Mouse (Mus musculus): ENCODE results near the gene Hoxb9. TPM values are rescaled to one million over a fixed set of nuclear protein-coding genes. Genes with fewer than 3 reads are reported as not detected.

Gene Hoxb9
- polyA plus RNA-seq, 1 experiment from 2014 or later: 72.9 TPM

GRCm38 (mm10) chr11:96289293-96289692 is 18.0 kb downstream of the Hoxb9 start:
- Histone ChIP-seq H3K36me3 (peaks cover 4% of the 10 kb centered on the region; the same call in 1 of the 2 replicates), H3K9ac (peak overlapping the region; percentile 100), H3K27me3 (no peaks in the 10 kb centered on the region), H3K4me1 (replicated peaks) (peaks cover 44% of the 10 kb centered on the region), H3K4me3 (peak overlapping the region; percentile 99), H3K27ac (replicated peaks) (peak overlapping the region; percentile 100), H3K9me3 (no peaks in the 10 kb centered on the region), H3K4me2 (peak overlapping the region; percentile 96)
- 5% methylated on average over 21 of the region's 21 CpGs for WGBS
- no peak for ATAC-seq (ENCODE audit: low read depth)

GRCm38 (mm10) chr11:96289837-96290236 is 18.6 kb downstream of the Hoxb9 start:
- Histone ChIP-seq H3K4me1 (replicated peaks) (peaks cover 44% of the 10 kb centered on the region), H3K9ac (peak overlapping the region; percentile 100), H3K27ac (replicated peaks) (peak overlapping the region; percentile 100), H3K4me3 (peak overlapping the region; percentile 99), H3K27me3 (no peaks in the 10 kb centered on the region), H3K9me3 (no peaks in the 10 kb centered on the region), H3K4me2 (peak overlapping the region; percentile 96), H3K36me3 (no peaks in the 10 kb centered on the region)
- ATAC-seq (ENCODE audit: low read depth): no peak
- 14% methylated on average over 6 of the region's 6 CpGs for WGBS

GRCm38 (mm10) chr11:96290705-96291355 is 19.6 kb downstream of the Hoxb9 start:
- peak overlapping the region; percentile 100 for H3K27ac ChIP-seq (replicated peaks)
- no peaks in the 10 kb centered on the region for H3K27me3 ChIP-seq
- H3K9me3 ChIP-seq: no peaks in the 10 kb centered on the region
- peaks cover 48% of the 10 kb centered on the region for H3K4me1 ChIP-seq (replicated peaks)
- peak overlapping the region; percentile 100 for H3K9ac ChIP-seq
- peak overlapping the region; percentile 99 for H3K4me3 ChIP-seq
- 10% methylated on average over 17 of the region's 17 CpGs for WGBS
- no peak for ATAC-seq (ENCODE audit: low read depth)
- peak overlapping the region; percentile 96 for H3K4me2 ChIP-seq
- H3K36me3 ChIP-seq: no peaks in the 10 kb centered on the region

- H3K27me3 ChIP-seq: no peaks in the 10 kb centered on the region
- H3K9ac ChIP-seq: peak within 1 kb of the TSS; percentile 100
Measured at GRCm38 (mm10) chr11:96291681-96292564, 20.7 kb downstream of the Hoxb9 start, which contains the start of gene Hoxb6. Gene Hoxb6, plus strand, starts transcription at chr11:96292476.

GRCm38 (mm10) chr11:96292565-96293301 is 21.5 kb downstream of the Hoxb9 start:
- H3K9me3 ChIP-seq: no peaks in the 10 kb centered on the region
- peak overlapping the region; percentile 100 for H3K9ac ChIP-seq
- peak overlapping the region; percentile 96 for H3K4me2 ChIP-seq
- 2% methylated on average over 12 of the region's 12 CpGs for WGBS
- ATAC-seq (ENCODE audit: low read depth): no peak
- H3K27ac ChIP-seq (replicated peaks): peak overlapping the region; percentile 100
- no peaks in the 10 kb centered on the region for H3K27me3 ChIP-seq
- H3K36me3 ChIP-seq: no peaks in the 10 kb centered on the region
- peaks cover 64% of the 10 kb centered on the region for H3K4me1 ChIP-seq (replicated peaks)
- peak overlapping the region; percentile 99 for H3K4me3 ChIP-seq

More at GRCm38 (mm10) chr11:96291681-96292564, 20.7 kb downstream of the Hoxb9 start, which contains the start of gene Hoxb6:
- 3% methylated on average over 22 of the region's 22 CpGs for WGBS
- Histone ChIP-seq H3K4me1 (replicated peaks) (peaks cover 59% of the 10 kb centered on the region), H3K27ac (replicated peaks) (peak within 1 kb of the TSS; percentile 100), H3K36me3 (no peaks in the 10 kb centered on the region), H3K4me3 (peak within 1 kb of the TSS; percentile 99), H3K9me3 (no peaks in the 10 kb centered on the region), H3K4me2 (peak within 1 kb of the TSS; percentile 96)
- ATAC-seq (ENCODE audit: low read depth): peak; percentile 60

GRCm38 (mm10) chr11:96293302-96293921 is 22.2 kb downstream of the Hoxb9 start:
- H3K27ac ChIP-seq (replicated peaks): peak overlapping the region; percentile 100

GRCm38 (mm10) chr11:96294245-96295091 is 23.2 kb downstream of the Hoxb9 start:
- H3K27ac ChIP-seq (replicated peaks): peak overlapping the region; percentile 100
- no peaks in the 10 kb centered on the region for H3K9me3 ChIP-seq
- H3K27me3 ChIP-seq: no peaks in the 10 kb centered on the region
- ATAC-seq (ENCODE audit: low read depth): peak; percentile 24; the same call in 1 of the 2 replicates
- peaks cover 55% of the 10 kb centered on the region for H3K4me1 ChIP-seq (replicated peaks)
- peak overlapping the region; percentile 99 for H3K4me3 ChIP-seq
- under 1% methylated on average over 32 of the region's 32 CpGs for WGBS
- H3K4me2 ChIP-seq: peak overlapping the region; percentile 96
- no peaks in the 10 kb centered on the region for H3K36me3 ChIP-seq
- peak overlapping the region; percentile 100 for H3K9ac ChIP-seq

More at GRCm38 (mm10) chr11:96293302-96293921, 22.2 kb downstream of the Hoxb9 start:
- Histone ChIP-seq H3K9me3 (no peaks in the 10 kb centered on the region), H3K27me3 (no peaks in the 10 kb centered on the region), H3K4me3 (peak overlapping the region; percentile 99), H3K4me2 (peak overlapping the region; percentile 96), H3K9ac (peak overlapping the region; percentile 100), H3K36me3 (no peaks in the 10 kb centered on the region), H3K4me1 (replicated peaks) (peaks cover 64% of the 10 kb centered on the region)
- under 1% methylated on average over 22 of the region's 22 CpGs for WGBS
- ATAC-seq (ENCODE audit: low read depth): no peak

GRCm38 (mm10) chr11:96295092-96295835 is 24.0 kb downstream of the Hoxb9 start:
- H3K4me3 ChIP-seq: peak overlapping the region; percentile 99
- WGBS: 0% methylated on average over 30 of the region's 30 CpGs

GRCm38 (mm10) chr11:96296997-96297396 is 25.7 kb downstream of the Hoxb9 start:
- Histone ChIP-seq H3K27me3 (no peaks in the 10 kb centered on the region), H3K9ac (peak overlapping the region; percentile 100), H3K27ac (replicated peaks) (peak overlapping the region; percentile 100), H3K4me2 (peak overlapping the region; percentile 96), H3K36me3 (peaks cover 16% of the 10 kb centered on the region), H3K4me1 (replicated peaks) (peaks cover 51% of the 10 kb centered on the region), H3K9me3 (no peaks in the 10 kb centered on the region), H3K4me3 (peak overlapping the region; percentile 99)
- 11% methylated on average over 2 of the region's 2 CpGs for WGBS
- no peak for ATAC-seq (ENCODE audit: low read depth)

More at GRCm38 (mm10) chr11:96295092-96295835, 24.0 kb downstream of the Hoxb9 start:
- Histone ChIP-seq H3K27me3 (no peaks in the 10 kb centered on the region), H3K27ac (replicated peaks) (peak overlapping the region; percentile 100), H3K4me2 (peak overlapping the region; percentile 96), H3K9ac (peak overlapping the region; percentile 100), H3K4me1 (replicated peaks) (peaks cover 49% of the 10 kb centered on the region), H3K9me3 (no peaks in the 10 kb centered on the region), H3K36me3 (no peaks in the 10 kb centered on the region)
- no peak for ATAC-seq (ENCODE audit: low read depth)

GRCm38 (mm10) chr11:96297428-96297827 is 26.2 kb downstream of the Hoxb9 start:
- WGBS: 6% methylated on average over 3 of the region's 3 CpGs
- Histone ChIP-seq H3K4me2 (peak overlapping the region; percentile 96), H3K36me3 (peaks cover 21% of the 10 kb centered on the region), H3K27ac (replicated peaks) (peak overlapping the region; percentile 100), H3K9me3 (no peaks in the 10 kb centered on the region), H3K9ac (peak overlapping the region; percentile 100), H3K27me3 (no peaks in the 10 kb centered on the region), H3K4me1 (replicated peaks) (peaks cover 55% of the 10 kb centered on the region), H3K4me3 (peak overlapping the region; percentile 99)
- ATAC-seq (ENCODE audit: low read depth): no peak
